Mouse (Mus musculus) forebrain, embryonic 12.5 days (tissue): Measurements from ENCODE around the gene Fam110a. TPM values are rescaled to one million over a fixed set of nuclear protein-coding genes. Genes with fewer than 3 reads are reported as not detected.

Experiments
- ATAC-seq: fragments of 200-750 bp; cut with Nextera tagmentation; 2 replicates; pipeline ENCODE4 v1.8.0; 2017; ENCODE audit warnings: moderate TSS enrichment; ENCODE audit not compliant: low FRiP score
- H3K27ac ChIP-seq: fragments of 300-500 bp; sonication (generic); 2 replicates; pipeline ENCODE4 v1.5.1; 2016; ENCODE audit warnings: mild to moderate bottlenecking
- H3K27me3 ChIP-seq: fragments of 300-500 bp; sonication (generic); 2 replicates; pipeline ENCODE4 v1.6.1; 2016; ENCODE audit warnings: mild to moderate bottlenecking
- H3K36me3 ChIP-seq: fragments of 300-500 bp; sonication (generic); replicated peaks from 2 replicates; pipeline ENCODE4 v1.6.1; 2016; ENCODE audit warnings: mild to moderate bottlenecking
- H3K4me1 ChIP-seq: fragments of 300-500 bp; sonication (generic); 2 replicates; pipeline ENCODE4 v1.6.1; 2016
- H3K4me2 ChIP-seq: fragments of 300-500 bp; sonication (generic); 2 replicates; pipeline ENCODE4 v1.6.1; 2016; ENCODE audit warnings: mild to moderate bottlenecking, moderate library complexity
- H3K4me3 ChIP-seq: fragments of 300-500 bp; sonication (generic); replicated peaks from 2 replicates; pipeline ENCODE4 v1.5.1; 2016; ENCODE audit warnings: mild to moderate bottlenecking
- H3K9ac ChIP-seq: fragments of 300-500 bp; sonication (generic); 2 replicates; pipeline ENCODE4 v1.6.1; 2016; ENCODE audit warnings: mild to moderate bottlenecking
- H3K9me3 ChIP-seq: fragments of 300-500 bp; sonication (generic); 2 replicates; pipeline ENCODE4 v1.6.1; 2016
- WGBS: fragments of 180-500 bp; shearing (Covaris S2); methylation state at CpG from one replicate; pipeline ENCODE4 v1.1.7; 2016; 5-methylcytosine and 5-hydroxymethylcytosine counted together
- polyA plus RNA-seq: library from polyadenylated mRNA; unstranded; fragments of >200 nt; fragmentation: Nextera tagmentation; extraction: Ambion mirVana; gene quantifications from 2 replicates; pipeline ENCODE4 v1.2.1, GENCODE M21; 2016

The Fam110a gene
- polyA plus RNA-seq: 90.2 and 96.2 TPM in 2 replicates

DNA sequence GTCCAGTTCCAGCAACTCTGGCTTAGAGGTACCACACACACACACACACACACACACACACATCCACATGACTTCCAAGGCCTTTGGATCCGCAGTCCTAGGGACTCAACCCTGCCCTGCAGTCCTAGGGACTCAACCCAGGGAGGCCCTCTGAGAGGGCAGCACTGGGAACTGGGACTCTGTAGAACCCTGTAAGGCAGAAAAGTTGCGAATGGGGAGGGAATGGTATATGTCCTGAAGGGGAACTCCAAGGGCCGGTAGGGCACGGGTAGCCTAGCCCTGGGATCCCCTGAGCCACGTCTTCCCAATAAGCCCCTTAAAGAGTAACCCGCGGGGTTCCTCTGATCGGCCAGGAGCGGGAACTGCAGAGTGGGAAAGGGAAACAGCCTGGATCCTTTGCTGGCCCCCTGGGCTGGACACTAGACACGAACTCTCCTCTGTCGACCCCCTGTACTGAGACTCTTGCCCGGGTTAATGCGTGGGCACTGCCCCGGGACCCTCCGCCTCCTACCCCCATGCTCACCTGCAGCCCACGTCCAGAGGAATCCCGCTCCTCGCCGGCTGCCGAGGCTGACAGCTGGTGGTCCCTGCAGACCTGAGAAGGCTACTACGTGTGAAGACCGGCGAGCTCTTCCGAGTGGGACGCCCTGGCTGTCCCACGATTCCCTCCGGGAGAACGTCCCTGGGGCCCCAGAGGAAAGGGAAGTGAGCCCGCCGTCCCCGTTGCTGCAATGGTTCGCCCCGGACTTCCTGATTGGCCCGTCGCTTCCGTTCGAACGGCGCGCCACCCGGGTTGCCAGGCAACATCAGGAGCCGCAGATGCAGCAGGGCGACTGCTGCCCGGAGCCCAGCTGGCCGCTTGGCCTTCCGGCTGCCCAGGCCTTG lies at the start of gene Fam110a:
Fam110a (minus strand) TSS at position 750 of the 885 bp plus-strand sequence.
- H3K4me2 ChIP-seq: peak within 1 kb of the TSS; percentile 84
- WGBS: under 1% methylated on average over 46 of the region's 46 CpGs
- peak within 1 kb of the TSS; percentile 85 for H3K9ac ChIP-seq
- H3K27ac ChIP-seq: peak within 1 kb of the TSS; percentile 81
- 0 out of 2 replicates have a peak, but pooled peaks cover 11% of the 10 kb centered on the region for H3K36me3 ChIP-seq
- no peaks in the 10 kb centered on the region for H3K27me3 ChIP-seq
- no peaks in the 10 kb centered on the region for H3K9me3 ChIP-seq
- peak; percentile 93 for ATAC-seq
- peak within 1 kb of the TSS; percentile 80 for H3K4me3 ChIP-seq
- H3K4me1 ChIP-seq: peaks cover 51% of the 10 kb centered on the region

DNA sequence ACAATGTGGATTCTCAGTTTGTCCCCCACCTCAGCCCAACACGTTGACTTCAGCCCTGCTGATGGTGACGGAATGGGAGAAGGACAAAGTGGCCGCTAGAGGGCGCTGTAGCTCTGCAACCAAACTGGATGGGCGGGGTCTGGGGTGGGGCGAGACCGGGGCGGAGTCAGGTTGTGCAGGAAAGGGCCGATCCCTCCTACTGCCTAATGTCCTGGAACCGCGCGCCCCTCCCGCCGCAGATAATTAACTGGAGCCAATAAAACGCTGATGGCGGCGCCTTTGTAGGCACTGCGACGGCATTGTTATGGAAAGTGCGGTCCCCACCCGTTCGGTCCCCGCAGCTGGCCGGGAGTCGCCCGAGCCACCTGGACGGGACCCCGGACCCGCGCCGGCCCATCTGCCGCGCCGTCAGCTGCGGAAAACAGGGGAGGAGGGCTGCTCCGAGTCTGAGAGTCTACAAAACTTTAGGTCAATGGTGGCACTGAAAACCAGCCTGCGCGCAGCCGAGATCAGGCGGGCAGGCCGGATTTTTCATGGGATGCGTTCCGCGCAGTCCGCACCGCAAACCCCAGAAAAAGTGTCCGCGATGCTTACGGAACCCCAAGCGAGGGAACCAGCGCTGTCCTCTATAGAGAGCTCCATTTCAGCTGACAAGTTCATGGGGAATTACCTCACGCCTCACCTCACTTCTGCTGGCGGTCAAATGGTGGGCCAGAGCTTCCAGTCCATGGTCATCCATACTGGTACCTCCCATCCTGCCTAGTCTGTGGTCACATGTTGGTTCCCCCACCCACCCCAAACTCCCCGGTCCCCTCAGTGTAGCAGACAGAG lies 49.4 kb upstream of the Fam110a start:
- WGBS: 1% methylated on average over 52 of the region's 54 CpGs
- peaks cover 54% of the 10 kb centered on the region for H3K27me3 ChIP-seq
- no peaks in the 10 kb centered on the region for H3K9me3 ChIP-seq
- peaks cover 16% of the 10 kb centered on the region for H3K4me1 ChIP-seq
- H3K4me2 ChIP-seq: peak overlapping the region; percentile 72
- peak; percentile 95 for ATAC-seq
- no peaks in the 10 kb centered on the region for H3K36me3 ChIP-seq
- peak overlapping the region; percentile 58 for H3K9ac ChIP-seq
- peak overlapping the region; percentile 55 for H3K4me3 ChIP-seq
- peak overlapping the region; percentile 82 for H3K27ac ChIP-seq

GRCm38 (mm10) chr2:152024883-152025422 lies 44.9 kb upstream of the Fam110a start:
- Histone ChIP-seq H3K9ac (no peak overlapping the region; the same call in 1 of the 2 replicates), H3K4me2 (no peak overlapping the region), H3K27ac (0 out of 2 replicates have a peak overlapping the region, but pooled peaks have one; percentile 31), H3K9me3 (no peaks in the 10 kb centered on the region), H3K4me3 (no peak overlapping the region), H3K4me1 (peaks cover 14% of the 10 kb centered on the region), H3K36me3 (no peaks in the 10 kb centered on the region), H3K27me3 (peaks cover 17% of the 10 kb centered on the region)
- ATAC-seq: peak; percentile 27; the same call in 1 of the 2 replicates
- 65% methylated on average over 11 of the region's 11 CpGs for WGBS

- Histone ChIP-seq H3K27ac (no peak overlapping the region), H3K9me3 (no peaks in the 10 kb centered on the region), H3K36me3 (no peaks in the 10 kb centered on the region), H3K4me1 (peaks cover 7% of the 10 kb centered on the region; the same call in 1 of the 2 replicates), H3K4me3 (no peak overlapping the region), H3K9ac (no peak overlapping the region), H3K27me3 (no peaks in the 10 kb centered on the region; the same call in 1 of the 2 replicates), H3K4me2 (no peak overlapping the region)
- ATAC-seq: no peak
Observed at GRCm38 (mm10) chr2:152022022-152022421, 42.0 kb upstream of the Fam110a start.

- WGBS: 30% methylated on average over 6 of the region's 6 CpGs
- Histone ChIP-seq H3K9me3 (no peaks in the 10 kb centered on the region), H3K4me1 (peaks cover 5% of the 10 kb centered on the region; the same call in 1 of the 2 replicates), H3K9ac (no peak overlapping the region), H3K27ac (no peak overlapping the region), H3K4me3 (no peak overlapping the region), H3K4me2 (no peak overlapping the region), H3K36me3 (no peaks in the 10 kb centered on the region), H3K27me3 (no peaks in the 10 kb centered on the region)
- ATAC-seq: peak; percentile 55
Observed at GRCm38 (mm10) chr2:152020255-152020654, 40.2 kb upstream of the Fam110a start.

- no peak for ATAC-seq
- H3K9ac ChIP-seq: no peak overlapping the region
- H3K4me3 ChIP-seq: no peak overlapping the region
- no peaks in the 10 kb centered on the region for H3K36me3 ChIP-seq
- no peak overlapping the region for H3K27ac ChIP-seq
- no peaks in the 10 kb centered on the region for H3K4me1 ChIP-seq
- H3K27me3 ChIP-seq: no peaks in the 10 kb centered on the region
- H3K9me3 ChIP-seq: no peaks in the 10 kb centered on the region
- 58% methylated on average over 9 of the region's 9 CpGs for WGBS
- H3K4me2 ChIP-seq: no peak overlapping the region
Observed at GRCm38 (mm10) chr2:152016666-152017065, 36.6 kb upstream of the Fam110a start.

DNA sequence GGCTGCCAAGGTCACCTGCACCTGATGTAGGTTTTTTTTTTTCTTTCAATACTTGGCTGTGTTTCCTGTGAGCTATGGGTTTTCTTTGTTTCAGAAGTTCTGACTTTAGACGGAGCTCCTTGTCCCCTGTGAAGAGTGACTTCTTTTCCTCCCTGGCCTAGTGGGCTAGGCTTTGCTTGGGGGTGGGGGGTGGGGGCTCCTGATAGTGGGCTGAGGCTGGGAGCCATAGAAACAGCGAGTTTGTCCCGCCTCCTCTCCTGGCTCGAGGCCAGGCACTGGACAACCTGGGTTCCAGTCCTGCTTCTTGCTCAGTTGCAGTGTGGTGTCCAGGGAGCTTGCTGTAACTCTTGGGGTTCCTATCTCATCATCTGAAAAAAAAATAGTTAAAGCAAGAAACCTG lies 36.0 kb upstream of the Fam110a start:
- no peaks in the 10 kb centered on the region for H3K9me3 ChIP-seq
- no peak overlapping the region for H3K9ac ChIP-seq
- H3K4me3 ChIP-seq: no peak overlapping the region
- H3K36me3 ChIP-seq: no peaks in the 10 kb centered on the region
- ATAC-seq: no peak
- 37% methylated on average over 4 of the region's 4 CpGs for WGBS
- H3K4me1 ChIP-seq: no peaks in the 10 kb centered on the region
- no peak overlapping the region for H3K27ac ChIP-seq
- no peak overlapping the region for H3K4me2 ChIP-seq
- H3K27me3 ChIP-seq: no peaks in the 10 kb centered on the region

- WGBS: 87% methylated on average over 2 of the region's 2 CpGs
- no peaks in the 10 kb centered on the region for H3K27me3 ChIP-seq
- H3K4me3 ChIP-seq: no peak overlapping the region
- H3K9ac ChIP-seq: no peak overlapping the region
- no peak overlapping the region for H3K27ac ChIP-seq
- no peak overlapping the region for H3K4me2 ChIP-seq
- no peaks in the 10 kb centered on the region for H3K4me1 ChIP-seq
- no peak for ATAC-seq
- no peaks in the 10 kb centered on the region for H3K36me3 ChIP-seq
- no peaks in the 10 kb centered on the region for H3K9me3 ChIP-seq
Observed at GRCm38 (mm10) chr2:152012701-152013100, 32.7 kb upstream of the Fam110a start.

DNA sequence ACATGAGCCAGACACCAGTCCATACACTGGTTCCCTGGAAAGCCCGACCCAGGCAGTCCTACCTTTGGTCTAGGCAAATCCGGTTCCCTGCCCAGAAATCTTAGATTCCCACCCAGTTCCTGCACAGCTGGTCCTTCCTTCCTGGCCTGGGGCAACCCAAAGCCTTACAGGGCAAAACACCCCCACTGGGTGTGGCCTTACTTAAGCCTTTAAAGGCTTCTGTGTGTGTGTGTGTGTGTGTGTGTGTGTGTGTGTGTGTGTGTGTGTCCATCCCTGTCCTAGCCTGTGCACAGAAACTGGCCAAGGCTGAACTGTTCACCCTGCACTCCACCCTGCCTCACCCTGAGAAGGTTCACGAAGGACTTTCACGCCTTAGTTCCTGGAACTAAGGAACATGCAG lies 32.2 kb upstream of the Fam110a start:
- no peak for ATAC-seq
- no peaks in the 10 kb centered on the region for H3K9me3 ChIP-seq
- H3K4me3 ChIP-seq: no peak overlapping the region
- H3K4me1 ChIP-seq: no peaks in the 10 kb centered on the region
- no peak overlapping the region for H3K4me2 ChIP-seq
- H3K27me3 ChIP-seq: no peaks in the 10 kb centered on the region
- H3K36me3 ChIP-seq: no peaks in the 10 kb centered on the region
- no peak overlapping the region for H3K9ac ChIP-seq
- no peak overlapping the region for H3K27ac ChIP-seq
- WGBS: 84% methylated on average over 4 of the region's 4 CpGs

DNA sequence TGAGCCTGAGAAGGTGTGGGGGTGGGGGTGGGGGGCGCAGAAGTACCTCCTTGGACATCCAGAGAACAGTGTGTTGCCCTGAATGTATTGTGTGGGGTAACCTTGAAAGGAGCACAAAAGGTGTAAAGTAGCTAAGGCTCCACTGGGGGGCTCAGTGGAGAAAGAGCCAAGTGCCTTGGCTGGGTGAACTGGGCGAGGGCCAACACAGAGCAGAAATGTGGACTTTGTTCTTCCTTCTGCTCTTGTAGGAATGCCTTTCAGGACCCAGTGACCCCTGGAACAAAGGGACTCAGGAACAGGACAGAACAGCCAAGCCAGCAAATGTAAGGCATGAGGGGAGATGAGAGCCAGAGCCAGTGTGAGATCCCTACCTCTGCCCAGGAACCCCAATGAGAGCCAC lies 31.7 kb upstream of the Fam110a start:
- Histone ChIP-seq H3K4me2 (no peak overlapping the region), H3K4me3 (no peak overlapping the region), H3K36me3 (no peaks in the 10 kb centered on the region), H3K9me3 (no peaks in the 10 kb centered on the region), H3K27me3 (no peaks in the 10 kb centered on the region), H3K9ac (no peak overlapping the region), H3K4me1 (no peaks in the 10 kb centered on the region), H3K27ac (no peak overlapping the region)
- WGBS: 29% methylated on average over 2 of the region's 2 CpGs
- ATAC-seq: no peak; the same call in 1 of the 2 replicates

DNA sequence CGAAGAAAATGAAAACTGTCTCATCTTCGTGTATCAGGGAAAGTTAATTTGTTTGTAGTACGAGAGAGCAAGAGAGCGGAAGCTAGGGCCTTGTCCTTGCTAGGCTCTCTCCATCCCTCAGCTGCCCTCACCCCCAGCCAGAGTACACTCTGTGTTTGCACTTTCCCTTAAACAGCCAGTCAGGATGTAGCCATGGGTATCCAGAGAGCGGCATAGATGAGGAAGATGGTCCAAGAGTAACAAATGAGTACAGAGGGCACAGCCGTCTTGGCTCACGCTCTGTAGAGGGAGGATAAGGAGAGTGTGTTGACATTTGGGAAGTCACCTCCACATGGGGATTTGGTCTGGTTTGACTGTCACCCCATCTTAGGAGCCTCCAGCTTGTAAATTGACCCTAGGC lies 30.6 kb upstream of the Fam110a start:
- no peak for ATAC-seq
- no peak overlapping the region for H3K4me3 ChIP-seq
- no peaks in the 10 kb centered on the region for H3K27me3 ChIP-seq
- H3K4me2 ChIP-seq: no peak overlapping the region
- no peak overlapping the region for H3K27ac ChIP-seq
- no peaks in the 10 kb centered on the region for H3K4me1 ChIP-seq
- H3K9ac ChIP-seq: no peak overlapping the region
- no peaks in the 10 kb centered on the region for H3K36me3 ChIP-seq
- 85% methylated on average over 7 of the region's 7 CpGs for WGBS
- H3K9me3 ChIP-seq: no peaks in the 10 kb centered on the region

GRCm38 (mm10) chr2:152010251-152010650 lies 30.2 kb upstream of the Fam110a start:
- Histone ChIP-seq H3K36me3 (no peaks in the 10 kb centered on the region), H3K9ac (no peak overlapping the region), H3K4me2 (no peak overlapping the region), H3K27ac (no peak overlapping the region), H3K9me3 (no peaks in the 10 kb centered on the region), H3K27me3 (no peaks in the 10 kb centered on the region), H3K4me3 (no peak overlapping the region), H3K4me1 (no peaks in the 10 kb centered on the region)
- 85% methylated on average over 9 of the region's 9 CpGs for WGBS
- no peak for ATAC-seq
